ENCODE assay signal across 31 mouse cellular contexts in genomic region chr5:147345981-147346380, GRCm38 (mm10). TPM values are rescaled to one million over a fixed set of nuclear protein-coding genes. Genes with fewer than 3 reads are reported as not detected.
DNase-seq lines count a peak whose midpoint lies in the region; ATAC-seq and TF ChIP-seq lines count a peak whose summit lies in the region.
"Had no signal": no experiment of that assay in that cellular context is flagged by ENCODE, and none has a peak within 500 bp of the region (broad histone marks: within the 10 kb centered on the region; RNA-seq: fewer than 3 reads in every experiment).

No protein-coding gene starts in this region.

- no peak overlapping the region for H3K4me2 ChIP-seq in liver, postnatal 0 days (ENCODE audit: low read depth, low read length)
- H3K4me2 ChIP-seq in liver, embryonic 12.5 days = no peak overlapping the region
- H3K4me2 ChIP-seq: forebrain, embryonic 12.5 days; hindbrain, embryonic 13.5 days; limb, embryonic 13.5 days; liver, embryonic 13.5 days; lung, embryonic 14.5 days; midbrain, embryonic 15.5 days had no signal

- H3K27ac ChIP-seq in liver, postnatal 0 days (ENCODE audit: low read depth) = no peak overlapping the region
- no peak overlapping the region for H3K27ac ChIP-seq in liver, embryonic 12.5 days
- H3K27ac ChIP-seq in bone marrow, adult 2 months (ENCODE audit: control insufficient read depth, insufficient read depth, low read depth, low read length, poor library complexity) = no peak overlapping the region
- H3K27ac ChIP-seq in embryonic facial prominence, embryonic 10.5 days (replicated peaks) = no peak overlapping the region
- H3K27ac ChIP-seq: forebrain, embryonic 12.5 days; heart, embryonic 10.5 days; hindbrain, embryonic 13.5 days; limb, embryonic 13.5 days; liver, embryonic 13.5 days; midbrain, embryonic 15.5 days had no signal

- TF ChIP-seq POLR2A in bone marrow, adult 2 months (IDR thresholded peaks at IDR 0.05; ENCODE audit: borderline replicate concordance, control insufficient read depth, low read depth, low read length) = no peak

- 70% methylated on average over 1 of the region's 1 CpGs for WGBS in liver, postnatal 0 days (ENCODE audit: insufficient replicate concordance)
- 43% methylated on average over 1 of the region's 1 CpGs for WGBS in liver, embryonic 12.5 days (ENCODE audit: insufficient replicate concordance)
- 77% methylated on average over 1 of the region's 1 CpGs for WGBS in bone marrow, adult 2 months
- 84% methylated on average over 1 of the region's 1 CpGs for WGBS in embryonic facial prominence, embryonic 10.5 days

- no peak for TF ChIP-seq EP300 in liver, postnatal 0 days (IDR thresholded peaks at IDR 0.05; ENCODE audit: low read depth)

- no peak for ATAC-seq in liver, postnatal 0 days
- ATAC-seq in liver, embryonic 12.5 days = no peak
- ATAC-seq: intestine, embryonic 16.5 days; midbrain, embryonic 15.5 days had no signal

- H3K27me3 ChIP-seq in liver, postnatal 0 days (ENCODE audit: insufficient read depth, low read length) = no peaks in the 10 kb centered on the region
- 0 out of 2 replicates have a peak, but pooled peaks cover 3% of the 10 kb centered on the region for H3K27me3 ChIP-seq in liver, embryonic 12.5 days (replicated peaks)
- H3K27me3 ChIP-seq in E14TG2a.4 (ENCODE audit: insufficient read depth, low read length) = peaks cover 6% of the 10 kb centered on the region; the same call in 1 of the 2 replicates
- no peaks in the 10 kb centered on the region for H3K27me3 ChIP-seq in embryonic facial prominence, embryonic 10.5 days (replicated peaks; ENCODE audit: low read depth, poor library complexity, severe bottlenecking)
- H3K27me3 ChIP-seq: forebrain, embryonic 12.5 days; hindbrain, embryonic 13.5 days; liver, embryonic 13.5 days; midbrain, embryonic 15.5 days had no signal

- H3K4me3 ChIP-seq in liver, postnatal 0 days (ENCODE audit: low read depth, low read length) = no peak overlapping the region
- no peak overlapping the region for H3K4me3 ChIP-seq in liver, embryonic 12.5 days
- H3K4me3 ChIP-seq in E14TG2a.4 (replicated peaks; ENCODE audit: low read length) = no peak overlapping the region
- no peak overlapping the region for H3K4me3 ChIP-seq in bone marrow, adult 2 months (replicated peaks; ENCODE audit: control insufficient read depth, low read depth, low read length)
- H3K4me3 ChIP-seq in embryonic facial prominence, embryonic 10.5 days = no peak overlapping the region
- H3K4me3 ChIP-seq: erythroblast, embryonic 14.5 days; forebrain, embryonic 12.5 days; heart, embryonic 10.5 days; hindbrain, embryonic 13.5 days; limb, embryonic 13.5 days; liver, embryonic 13.5 days; midbrain, embryonic 15.5 days had no signal

- H3K36me3 ChIP-seq in liver, postnatal 0 days (replicated peaks; ENCODE audit: insufficient read depth, low read length) = no peaks in the 10 kb centered on the region
- H3K36me3 ChIP-seq in liver, embryonic 12.5 days = no peaks in the 10 kb centered on the region
- no peaks in the 10 kb centered on the region for H3K36me3 ChIP-seq in E14TG2a.4 (ENCODE audit: insufficient read depth, low read length)
- H3K36me3 ChIP-seq in embryonic facial prominence, embryonic 10.5 days (replicated peaks) = no peaks in the 10 kb centered on the region
- H3K36me3 ChIP-seq: forebrain, embryonic 12.5 days; heart, embryonic 10.5 days; hindbrain, embryonic 13.5 days; limb, embryonic 13.5 days; liver, embryonic 13.5 days; midbrain, embryonic 15.5 days had no signal

- H3K9ac ChIP-seq in liver, postnatal 0 days (replicated peaks) = no peak overlapping the region
- H3K9ac ChIP-seq in liver, embryonic 12.5 days = no peak overlapping the region
- H3K9ac ChIP-seq: forebrain, embryonic 12.5 days; hindbrain, embryonic 13.5 days; limb, embryonic 13.5 days; liver, embryonic 13.5 days; lung, embryonic 14.5 days; midbrain, embryonic 15.5 days had no signal

- no peak for DNase-seq in liver, postnatal 0 days
- peak; percentile 48 for DNase-seq in ES-CJ7 (ENCODE audit: low read depth, low spot score)
- no peak for DNase-seq in embryonic facial prominence, embryonic 10.5 days (ENCODE audit: low spot score)
- no peak for DNase-seq in kidney, postnatal 25 days
- DNase-seq: adrenal gland, postnatal 25 days; B cell, adult 2 months; cerebellum, adult 18-20 months; cerebellum, postnatal 10 days; gastrocnemius, postnatal 14 days; heart, postnatal 36 days; kidney, adult 8-10 months; kidney, postnatal 14 days; liver, embryonic 13.5 days; lung, embryonic 14.5 days; lung, postnatal 14 days; right cerebral cortex, postnatal 25 days had no signal

- H3K4me1 ChIP-seq in liver, postnatal 0 days (ENCODE audit: insufficient read depth) = no peaks in the 10 kb centered on the region
- H3K4me1 ChIP-seq in liver, embryonic 12.5 days = no peaks in the 10 kb centered on the region
- H3K4me1 ChIP-seq in E14TG2a.4 (replicated peaks; ENCODE audit: low read depth, low read length) = 0 out of 2 replicates have a peak, but pooled peaks cover 4% of the 10 kb centered on the region
- H3K4me1 ChIP-seq in bone marrow, adult 2 months (ENCODE audit: control insufficient read depth, insufficient read depth, low read length) = no peaks in the 10 kb centered on the region; the same call in 1 of the 2 replicates
- H3K4me1 ChIP-seq in embryonic facial prominence, embryonic 10.5 days = no peaks in the 10 kb centered on the region
- H3K4me1 ChIP-seq: forebrain, embryonic 12.5 days; heart, embryonic 10.5 days; hindbrain, embryonic 13.5 days; liver, embryonic 13.5 days; midbrain, embryonic 15.5 days had no signal

- peak; percentile 28 for TF ChIP-seq CTCF in liver, postnatal 0 days (IDR thresholded peaks at IDR 0.05; ENCODE audit: low read depth)
- peak; percentile 68 for TF ChIP-seq CTCF in E14TG2a.4 (conservative IDR thresholded peaks at IDR 0.05; ENCODE audit: low read length)
- peak; percentile 30; the same call in 1 of the 2 replicates for TF ChIP-seq CTCF in bone marrow, adult 2 months (IDR thresholded peaks at IDR 0.05; ENCODE audit: control insufficient read depth, insufficient read depth, low read length)

- no peaks in the 10 kb centered on the region for H3K9me3 ChIP-seq in liver, postnatal 0 days (ENCODE audit: low read length)
- H3K9me3 ChIP-seq in liver, embryonic 12.5 days (replicated peaks) = no peaks in the 10 kb centered on the region
- H3K9me3 ChIP-seq in E14TG2a.4 (ENCODE audit: low read length) = no peaks in the 10 kb centered on the region
- H3K9me3 ChIP-seq in embryonic facial prominence, embryonic 10.5 days = no peaks in the 10 kb centered on the region
- H3K9me3 ChIP-seq: forebrain, embryonic 12.5 days; heart, embryonic 10.5 days; hindbrain, embryonic 13.5 days; liver, embryonic 13.5 days; midbrain, embryonic 15.5 days had no signal

RNA-seq across cellular contexts. Expression of gene Urad, which starts 23.7 kb away (rescaled TPM):
- polyA plus RNA-seq in liver, postnatal 0 days (2015; fragmentation: Nextera tagmentation; extraction: Ambion mirVana) = 35.9 and 38.6 TPM in 2 replicates
- 0.21 TPM in 1 of 2 replicates, not detected in the other for polyA plus RNA-seq in liver, embryonic 12.5 days (2016; fragmentation: Nextera tagmentation; extraction: Ambion mirVana)
- not detected in 2 replicates for polyA plus RNA-seq in bone marrow, adult 2 months (2011; ENCODE audit: insufficient read depth, insufficient read length, low replicate concordance, missing spikeins)
- not detected in 2 replicates for polyA plus RNA-seq in embryonic facial prominence, embryonic 10.5 days (2016; fragmentation: Nextera tagmentation; extraction: Ambion mirVana)
- polyA plus RNA-seq: brain, embryonic 14.5 days; embryonic facial prominence, embryonic 14.5 days; erythroblast, embryonic 14.5 days; forebrain, embryonic 12.5 days; heart, embryonic 10.5 days; heart, embryonic 16.5 days; hindbrain, embryonic 13.5 days; limb, embryonic 13.5 days; lung, embryonic 14.5 days; midbrain, embryonic 15.5 days; neural tube, embryonic 11.5 days; urinary bladder, adult 2 months had no signal

RNA-seq across cellular contexts. Expression of gene Cdx2, which starts 38.9 kb away (rescaled TPM):
- polyA plus RNA-seq in liver, postnatal 0 days (2015; fragmentation: Nextera tagmentation; extraction: Ambion mirVana) = not detected in 2 replicates
- polyA plus RNA-seq in liver, embryonic 12.5 days (2016; fragmentation: Nextera tagmentation; extraction: Ambion mirVana) = not detected in 2 replicates
- not detected in 2 replicates for polyA plus RNA-seq in bone marrow, adult 2 months (2011; ENCODE audit: insufficient read depth, insufficient read length, low replicate concordance, missing spikeins)
- polyA plus RNA-seq in embryonic facial prominence, embryonic 10.5 days (2016; fragmentation: Nextera tagmentation; extraction: Ambion mirVana) = not detected in 2 replicates
- polyA plus RNA-seq: brain, embryonic 14.5 days; embryonic facial prominence, embryonic 14.5 days; forebrain, embryonic 12.5 days; heart, embryonic 10.5 days; hindbrain, embryonic 13.5 days; liver, embryonic 13.5 days; lung, embryonic 14.5 days; midbrain, embryonic 15.5 days; neural tube, embryonic 11.5 days; urinary bladder, adult 2 months had no signal

RNA-seq across cellular contexts. Expression of gene Flt3, which starts 54.3 kb away (rescaled TPM):
- polyA plus RNA-seq in liver, postnatal 0 days (2015; fragmentation: Nextera tagmentation; extraction: Ambion mirVana) = 1.3 and 1.5 TPM in 2 replicates
- 2.7 and 2.9 TPM in 2 replicates for polyA plus RNA-seq in liver, embryonic 12.5 days (2016; fragmentation: Nextera tagmentation; extraction: Ambion mirVana)
- 2.6 and 3.8 TPM in 2 replicates for polyA plus RNA-seq in bone marrow, adult 2 months (2011; ENCODE audit: insufficient read depth, insufficient read length, low replicate concordance, missing spikeins)
- 0.06 and 0.09 TPM in 2 replicates for polyA plus RNA-seq in embryonic facial prominence, embryonic 10.5 days (2016; fragmentation: Nextera tagmentation; extraction: Ambion mirVana)
- polyA plus RNA-seq: heart, embryonic 10.5 days had no signal

Comparison
In these comparisons a context has a peak if more than half of its experiments do, and no peak if none do; other contexts are left out.
1. RNA of gene Urad, which starts 23.7 kb away (polyA plus RNA-seq): 35.9 to 38.6 TPM in liver, postnatal 0 days; not detected in bone marrow, adult 2 months, 0.21 TPM in liver, embryonic 12.5 days and not detected in embryonic facial prominence, embryonic 10.5 days; every median in the first group is over 10 times any median in the second.
2. Peak in every context shown above with its lines, with median percentiles within 50 percentile points of each other: CTCF ChIP-seq.